Mouse (Mus musculus) liver, embryonic 14.5 days (tissue): ENCODE results near the gene Trp73. TPM values are rescaled to one million over a fixed set of nuclear protein-coding genes. Genes with fewer than 3 reads are reported as not detected.

Source experiments
- ATAC-seq: fragments of 200-750 bp; cut with Nextera tagmentation; 2 replicates; pipeline ENCODE4 v1.8.0; 2017; ENCODE audit warnings: moderate number of reproducible peaks, mild to moderate bottlenecking, moderate library complexity; ENCODE audit not compliant: insufficient read depth
- DNase-seq, 3 experiments: peaks; one replicate each; pipeline ENCODE4 v3.0.0-alpha.2; 2012 to 2013; ENCODE audit warnings: low read depth in 3 of 3, low spot score in 3 of 3
- H3K27ac ChIP-seq: fragments of 300-500 bp; sonication (generic); 2 replicates; pipeline ENCODE4 v1.5.1; 2014; ENCODE audit warnings: moderate library complexity, mild to moderate bottlenecking, control low read depth, inconsistent platforms
- H3K27me3 ChIP-seq: fragments of 300-500 bp; sonication (generic); 2 replicates; pipeline ENCODE4 v1.6.1; 2014; ENCODE audit warnings: mild to moderate bottlenecking, low read length, moderate library complexity; ENCODE audit not compliant: control insufficient read depth, insufficient read depth
- H3K36me3 ChIP-seq: fragments of 300-500 bp; sonication (generic); replicated peaks from 2 replicates; pipeline ENCODE4 v1.6.1; 2014; ENCODE audit warnings: low read depth; ENCODE audit not compliant: control insufficient read depth, insufficient read depth
- H3K4me1 ChIP-seq, 2 experiments: fragments of 200-500 bp in 1 of 2; fragments of 300-500 bp in 1 of 2; sonication (generic) in 1 of 2; replicated peaks; 2 replicates each; pipeline ENCODE4 v1.6.1; 2012 to 2014; ENCODE audit warnings: antibody characterized with exemption in 1 of 2, inconsistent platforms in 1 of 2, low read length in 1 of 2; ENCODE audit not compliant: control insufficient read depth in 2 of 2, insufficient read depth in 2 of 2
- H3K4me2 ChIP-seq: fragments of 300-500 bp; sonication (generic); 2 replicates; pipeline ENCODE4 v1.6.1; 2014; ENCODE audit warnings: low read depth, mild to moderate bottlenecking, control low read depth, moderate library complexity
- H3K4me3 ChIP-seq, 2 experiments: fragments of 200-500 bp in 1 of 2; fragments of 300-500 bp in 1 of 2; sonication (generic) in 1 of 2; 2 replicates each; pipeline ENCODE4 v1.5.1; 2012 to 2014; ENCODE audit warnings: low read depth in 2 of 2, low read length in 2 of 2, mild to moderate bottlenecking in 2 of 2, control low read depth in 1 of 2, inconsistent platforms in 1 of 2, moderate library complexity in 1 of 2; ENCODE audit not compliant: insufficient read depth in 1 of 2
- H3K9ac ChIP-seq: fragments of 300-500 bp; sonication (generic); replicated peaks from 2 replicates; pipeline ENCODE4 v1.6.1; 2014; ENCODE audit warnings: mild to moderate bottlenecking, control low read depth, moderate library complexity
- H3K9me3 ChIP-seq: fragments of 300-500 bp; sonication (generic); 2 replicates; pipeline ENCODE4 v1.6.1; 2016; ENCODE audit warnings: low read length, mixed read lengths; ENCODE audit not compliant: control insufficient read depth
- CTCF ChIP-seq: IDR thresholded peaks from 2 replicates; pipeline ENCODE4 v1.5.1; 2016; ENCODE audit warnings: antibody characterized with exemption, low read depth, control low read depth
- EP300 ChIP-seq: IDR thresholded peaks from 2 replicates; pipeline ENCODE4 v1.6.1; 2016; ENCODE audit warnings: antibody characterized with exemption, low read depth
- WGBS: fragments of 180-500 bp; shearing (Covaris S2); extraction: QIAGEN DNeasy Blood & Tissue Kit; methylation state at CpG from one replicate; pipeline ENCODE4 v1.1.7; 2014; ENCODE audit not compliant: insufficient replicate concordance; 5-methylcytosine and 5-hydroxymethylcytosine counted together
- polyA plus RNA-seq, 2 experiments: library from polyadenylated mRNA; depleted of rRNA in 1 of 2; stranded (reverse) in 1 of 2; unstranded in 1 of 2; fragments of >200 nt; fragmentation: Nextera tagmentation in 1 of 2; extraction: Ambion mirVana in 1 of 2; gene quantifications; 2 replicates each; pipeline versions ENCODE4 v1.2.1 to v1.2.3; 2012 to 2014

The Trp73 gene
- polyA plus RNA-seq, 2 experiments: 0.01 to 0.06 TPM

GRCm38 (mm10) chr4:154159002-154159401, 19.0 kb upstream of the Trp73 start:
- H3K27ac ChIP-seq: peak overlapping the region; percentile 93
- peak; percentile 74 to 83 (median 77) for DNase-seq
- H3K4me3 ChIP-seq: peak overlapping the region; percentile 78 to 92
- TF ChIP-seq EP300 (no peak), CTCF (peak; percentile 100)
- WGBS: 10% methylated on average over 6 of the region's 6 CpGs
- peak overlapping the region; percentile 94 for H3K4me2 ChIP-seq
- H3K36me3 ChIP-seq: peaks cover 34% of the 10 kb centered on the region
- peak overlapping the region; percentile 90 for H3K9ac ChIP-seq
- no peak for ATAC-seq
- no peaks in the 10 kb centered on the region for H3K9me3 ChIP-seq
- peaks cover 18 to 25% of the 10 kb centered on the region in 2 experiments for H3K4me1 ChIP-seq
- H3K27me3 ChIP-seq: no peaks in the 10 kb centered on the region

GRCm38 (mm10) chr4:154157970-154158662, 18.1 kb upstream of the Trp73 start:
- Histone ChIP-seq H3K27me3 (no peaks in the 10 kb centered on the region), H3K9me3 (no peaks in the 10 kb centered on the region), H3K9ac (no peak overlapping the region), H3K36me3 (peaks cover 34% of the 10 kb centered on the region), H3K4me3 (no peak overlapping the region), H3K4me2 (no peak overlapping the region), H3K27ac (no peak overlapping the region), H3K4me1 (peaks cover 18 to 23% of the 10 kb centered on the region in 2 experiments)
- ATAC-seq: no peak
- TF ChIP-seq CTCF (0 out of 2 replicates have a peak, but pooled peaks have one; percentile 5), EP300 (no peak)
- DNase-seq: no peak
- WGBS: 87% methylated on average over 14 of the region's 14 CpGs

DNA sequence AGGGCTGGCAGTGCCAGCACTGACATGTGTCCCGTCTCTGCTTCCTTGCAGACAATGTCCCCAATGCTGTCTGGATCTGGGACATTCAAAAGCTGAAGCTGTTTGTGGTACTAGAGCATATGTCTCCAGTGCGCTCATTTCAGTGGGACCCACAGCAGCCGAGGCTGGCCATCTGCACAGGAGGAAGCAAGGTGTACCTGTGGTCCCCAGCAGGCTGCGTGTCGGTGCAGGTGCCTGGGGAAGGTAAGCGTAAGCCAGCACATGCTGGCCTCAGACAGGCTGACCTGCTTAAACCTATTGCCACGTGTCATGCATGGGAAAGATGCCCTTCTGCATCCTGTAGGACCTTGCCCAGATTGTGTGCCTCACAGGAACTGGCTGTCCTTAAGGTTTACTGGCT, 16.0 kb upstream of the Trp73 start:
- Histone ChIP-seq H3K4me3 (no peak overlapping the region), H3K27me3 (no peaks in the 10 kb centered on the region), H3K4me1 (peaks cover 6 to 7% of the 10 kb centered on the region in 2 experiments), H3K4me2 (no peak overlapping the region), H3K36me3 (peaks cover 38% of the 10 kb centered on the region), H3K9me3 (no peaks in the 10 kb centered on the region), H3K9ac (no peak overlapping the region), H3K27ac (no peak overlapping the region)
- DNase-seq (no peak), ATAC-seq (no peak)
- WGBS: 80% methylated on average over 7 of the region's 7 CpGs
- TF ChIP-seq CTCF (no peak), EP300 (no peak)

GRCm38 (mm10) chr4:154154104-154154503, 14.1 kb upstream of the Trp73 start:
- Histone ChIP-seq H3K27ac (no peak overlapping the region), H3K4me1 (peaks cover 0 to under 1% of the 10 kb centered on the region in 2 experiments; a peak in 3 of 4 replicates), H3K27me3 (no peaks in the 10 kb centered on the region), H3K9ac (no peak overlapping the region), H3K4me3 (no peak overlapping the region), H3K9me3 (no peaks in the 10 kb centered on the region), H3K4me2 (no peak overlapping the region), H3K36me3 (peaks cover 45% of the 10 kb centered on the region)
- TF ChIP-seq EP300 (no peak), CTCF (no peak)
- ATAC-seq (no peak), DNase-seq (no peak)
- WGBS: 77% methylated on average over 11 of the region's 11 CpGs

GRCm38 (mm10) chr4:154146342-154146741, 6.3 kb upstream of the Trp73 start:
- no peak for DNase-seq
- Histone ChIP-seq H3K36me3 (peaks cover 15% of the 10 kb centered on the region; the same call in 1 of the 2 replicates), H3K9ac (no peak overlapping the region), H3K4me1 (peaks cover 8 to 9% of the 10 kb centered on the region in 2 experiments), H3K27ac (no peak overlapping the region), H3K27me3 (peaks cover 7% of the 10 kb centered on the region), H3K4me3 (no peak overlapping the region), H3K4me2 (no peak overlapping the region), H3K9me3 (no peaks in the 10 kb centered on the region)
- ATAC-seq: no peak
- TF ChIP-seq CTCF (no peak), EP300 (no peak)
- WGBS: 76% methylated on average over 10 of the region's 10 CpGs
